Mouse (Mus musculus) MEL (cell line): ENCODE measurements around the gene Sorl1. TPM values are rescaled to one million over a fixed set of nuclear protein-coding genes. Genes with fewer than 3 reads are reported as not detected.

Experiments used
- DNase-seq: peaks from one replicate; pipeline ENCODE4 v3.0.0; 2011; ENCODE audit warnings: low read depth, low spot score
- H3K27ac ChIP-seq: 2 replicates; pipeline ENCODE4 v1.5.1; 2012; ENCODE audit warnings: low read depth, mild to moderate bottlenecking, control low read depth, low read length, moderate library complexity; ENCODE audit not compliant: control insufficient read depth
- H3K27me3 ChIP-seq, 2 experiments: fragments of 150-350 bp in 1 of 2; sonication (generic) in 1 of 2; 2 replicates each; pipeline ENCODE4 v1.6.1; 2012; ENCODE audit warnings: low read length in 2 of 2, mild to moderate bottlenecking in 2 of 2, improper control_type of control experiment in 1 of 2, moderate library complexity in 1 of 2; ENCODE audit not compliant: insufficient read depth in 2 of 2, control insufficient read depth in 1 of 2
- H3K36me3 ChIP-seq, 2 experiments: 2 replicates each; pipeline ENCODE4 v1.6.1; 2012 to 2014; ENCODE audit warnings: low read length in 2 of 2, improper control_type of control experiment in 1 of 2, inconsistent platforms in 1 of 2, mild to moderate bottlenecking in 1 of 2; ENCODE audit not compliant: insufficient read depth in 2 of 2, control insufficient read depth in 1 of 2
- H3K4me1 ChIP-seq, 2 experiments: fragments of 150-350 bp in 1 of 2; sonication (generic) in 1 of 2; 2 replicates each; pipeline ENCODE4 v1.6.1; 2012; ENCODE audit warnings: low read length in 2 of 2, improper control_type of control experiment in 1 of 2, mild to moderate bottlenecking in 1 of 2; ENCODE audit not compliant: insufficient read depth in 2 of 2, control insufficient read depth in 1 of 2
- H3K4me3 ChIP-seq, 2 experiments: fragments of 150-350 bp in 1 of 2; sonication (generic) in 1 of 2; 2 replicates each; pipeline ENCODE4 v1.5.1; 2012; ENCODE audit warnings: low read depth in 2 of 2, low read length in 2 of 2, mild to moderate bottlenecking in 2 of 2, moderate library complexity in 2 of 2, control low read depth in 1 of 2, improper control_type of control experiment in 1 of 2; ENCODE audit not compliant: control insufficient read depth in 1 of 2, insufficient read depth in 1 of 2
- H3K79me2 ChIP-seq: 2 replicates; pipeline ENCODE4 v1.6.1; 2012; ENCODE audit warnings: mild to moderate bottlenecking, low read length, moderate library complexity; ENCODE audit not compliant: control insufficient read depth, poor library complexity, insufficient read depth
- H3K9ac ChIP-seq: 2 replicates; pipeline ENCODE4 v1.6.1; 2012; ENCODE audit warnings: low read depth, mild to moderate bottlenecking, control low read depth, low read length, moderate library complexity; ENCODE audit not compliant: control insufficient read depth, poor library complexity, severe bottlenecking
- H3K9me3 ChIP-seq: fragments of 150-350 bp; sonication (generic); replicated peaks from 2 replicates; pipeline ENCODE4 v1.6.1; 2012; ENCODE audit warnings: mild to moderate bottlenecking, low read length, improper control_type of control experiment, moderate library complexity; ENCODE audit not compliant: insufficient read depth
- BHLHE40 ChIP-seq: IDR thresholded peaks from 2 replicates; pipeline ENCODE4 v1.6.1; 2012; ENCODE audit warnings: low read depth, mild to moderate bottlenecking, inconsistent platforms, low read length, improper control_type of control experiment, borderline replicate concordance
- CHD1 ChIP-seq: IDR thresholded peaks from 2 replicates; pipeline ENCODE4 v1.6.1; 2012; ENCODE audit warnings: low read depth, mild to moderate bottlenecking, inconsistent platforms, low read length, improper control_type of control experiment
- E2F4 ChIP-seq: IDR thresholded peaks from 2 replicates; pipeline ENCODE4 v1.6.1; 2011; ENCODE audit warnings: low read depth, low read length, improper control_type of control experiment, borderline replicate concordance
- ELF1 ChIP-seq: IDR thresholded peaks from 2 replicates; pipeline ENCODE4 v1.6.1; 2014; ENCODE audit warnings: low read depth, mild to moderate bottlenecking, inconsistent platforms, low read length, improper control_type of control experiment, moderate library complexity
- EP300 ChIP-seq, 2 experiments: IDR thresholded peaks; 2 replicates each; pipeline ENCODE4 v1.6.1; 2011; ENCODE audit warnings: improper control_type of control experiment in 2 of 2, low read length in 2 of 2, low read depth in 1 of 2, mild to moderate bottlenecking in 1 of 2
- ETS1 ChIP-seq: IDR thresholded peaks from 2 replicates; pipeline ENCODE4 v1.6.1; 2012; ENCODE audit warnings: low read depth, mild to moderate bottlenecking, inconsistent platforms, low read length, improper control_type of control experiment, moderate library complexity
- GABPA ChIP-seq: IDR thresholded peaks from 2 replicates; pipeline ENCODE4 v1.6.1; 2012; ENCODE audit warnings: low read depth, mild to moderate bottlenecking, inconsistent platforms, low read length, improper control_type of control experiment, moderate library complexity
- JUND ChIP-seq: IDR thresholded peaks from 2 replicates; pipeline ENCODE4 v1.6.1; 2011; ENCODE audit warnings: low read depth, mild to moderate bottlenecking, improper control_type of control experiment, low read length
- KAT2A ChIP-seq: conservative IDR thresholded peaks from 2 replicates; pipeline ENCODE4 v1.6.1; 2012; ENCODE audit warnings: low read depth, low read length, improper control_type of control experiment, inconsistent platforms
- MAFK ChIP-seq: IDR thresholded peaks from 2 replicates; pipeline ENCODE4 v1.6.1; 2011; ENCODE audit warnings: low read depth, mild to moderate bottlenecking, low read length, improper control_type of control experiment, borderline replicate concordance
- MEF2A ChIP-seq: IDR thresholded peaks from 2 replicates; pipeline ENCODE4 v1.6.1; 2014; ENCODE audit warnings: low read depth, mild to moderate bottlenecking, inconsistent platforms, low read length, improper control_type of control experiment; ENCODE audit not compliant: poor library complexity, insufficient replicate concordance, severe bottlenecking; ENCODE audit errors: extremely low read depth
- MXI1 ChIP-seq: IDR thresholded peaks from 2 replicates; pipeline ENCODE4 v1.6.1; 2011; ENCODE audit warnings: mild to moderate bottlenecking, low read depth, low read length, improper control_type of control experiment
- MYB ChIP-seq: IDR thresholded peaks from 2 replicates; pipeline ENCODE4 v1.6.1; 2011; ENCODE audit warnings: mild to moderate bottlenecking, low read depth, low read length, improper control_type of control experiment
- NELFE ChIP-seq: IDR thresholded peaks from 2 replicates; pipeline ENCODE4 v1.6.1; 2011; ENCODE audit warnings: low read depth, low read length, improper control_type of control experiment
- NRF1 ChIP-seq: IDR thresholded peaks from 2 replicates; pipeline ENCODE4 v1.6.1; 2014; ENCODE audit warnings: low read depth, mild to moderate bottlenecking, inconsistent platforms, low read length, improper control_type of control experiment, moderate library complexity; ENCODE audit not compliant: poor library complexity, insufficient read depth, severe bottlenecking
- POLR2AphosphoS2 ChIP-seq: IDR thresholded peaks from 2 replicates; pipeline ENCODE4 v1.6.1; 2011; ENCODE audit warnings: low read length, improper control_type of control experiment
- POLR2AphosphoS5 ChIP-seq: IDR thresholded peaks from 2 replicates; pipeline ENCODE4 v1.6.1; 2012; ENCODE audit warnings: low read depth, borderline replicate concordance, mild to moderate bottlenecking, inconsistent platforms, low read length, moderate library complexity, mixed read lengths
- SMC3 ChIP-seq: IDR thresholded peaks from 2 replicates; pipeline ENCODE4 v1.6.1; 2011; ENCODE audit warnings: low read depth, low read length, improper control_type of control experiment
- TAL1 ChIP-seq: IDR thresholded peaks from 2 replicates; pipeline ENCODE4 v1.6.1; 2012; ENCODE audit warnings: mild to moderate bottlenecking, inconsistent platforms, low read length, moderate library complexity, mixed read lengths
- TCF12 ChIP-seq: IDR thresholded peaks from 2 replicates; pipeline ENCODE4 v1.6.1; 2014; ENCODE audit warnings: low read depth, mild to moderate bottlenecking, inconsistent platforms, low read length, improper control_type of control experiment, moderate library complexity
- UBTF ChIP-seq: IDR thresholded peaks from 2 replicates; pipeline ENCODE4 v1.6.1; 2012; ENCODE audit warnings: low read depth, mild to moderate bottlenecking, inconsistent platforms, low read length, improper control_type of control experiment, moderate library complexity, borderline replicate concordance; ENCODE audit not compliant: insufficient read depth
- ZC3H11A ChIP-seq: IDR thresholded peaks from 2 replicates; pipeline ENCODE4 v1.6.1; 2012; ENCODE audit warnings: low read depth, mild to moderate bottlenecking, inconsistent platforms, low read length, improper control_type of control experiment
- ZKSCAN1 ChIP-seq: IDR thresholded peaks from 2 replicates; pipeline ENCODE4 v1.6.1; 2012; ENCODE audit warnings: low read depth, mild to moderate bottlenecking, inconsistent platforms, low read length, improper control_type of control experiment, moderate library complexity
- ZMIZ1 ChIP-seq: IDR thresholded peaks from 2 replicates; pipeline ENCODE4 v1.6.1; 2012; ENCODE audit warnings: low read depth, mild to moderate bottlenecking, inconsistent platforms, low read length, improper control_type of control experiment, moderate library complexity
- polyA plus RNA-seq, 2 experiments: library from polyadenylated mRNA; stranded (reverse) in 1 of 2; unstranded in 1 of 2; fragments of >175 nt in 1 of 2; fragments of >200 nt in 1 of 2; gene quantifications; 2 replicates each; pipeline versions ENCODE4 v1.2.1 to v1.2.4; 2012; ENCODE audit warnings: low replicate concordance in 2 of 2, low read depth in 1 of 2; ENCODE audit not compliant: insufficient read length in 2 of 2, insufficient read depth in 1 of 2, missing spikeins in 1 of 2
- total RNA-seq: library from RNA; depleted of rRNA; stranded (reverse); fragments of 300-350 nt; gene quantifications from 2 replicates; pipeline ENCODE4 v1.2.3, GENCODE M21; 2012

Gene Sorl1
- total and polyA plus RNA-seq, 3 experiments: not detected

DNA sequence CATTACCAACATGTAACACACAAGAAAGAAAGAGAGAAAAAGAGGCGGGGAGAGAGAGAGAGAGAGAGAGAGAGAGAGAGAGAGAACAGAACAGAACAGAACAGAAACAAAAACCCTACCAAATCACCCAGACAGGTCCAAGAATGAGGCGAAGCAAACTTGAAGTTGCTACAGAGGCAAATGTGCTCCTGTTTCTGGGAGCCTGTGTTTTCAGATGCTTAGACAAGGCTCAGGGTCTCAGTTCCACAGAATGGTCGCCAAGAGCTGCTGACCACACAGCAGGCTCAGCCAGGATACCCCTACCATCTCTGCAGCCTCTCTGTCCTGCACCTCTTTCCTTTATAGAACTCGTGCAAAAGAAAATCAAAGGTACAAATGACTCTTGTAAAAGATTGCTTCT lies 205.9 kb downstream of the Sorl1 start:
- no peak for DNase-seq
- no peak overlapping the region for H3K4me3 ChIP-seq
- no peak overlapping the region for H3K9ac ChIP-seq
- no peaks in the 10 kb centered on the region for H3K79me2 ChIP-seq
- TF ChIP-seq UBTF: no peak
- TF ChIP-seq ETS1: no peak
- TF ChIP-seq TCF12: no peak
- TF ChIP-seq SMC3: no peak
- no peak for TF ChIP-seq MXI1
- TF ChIP-seq EP300 (IDR thresholded peaks at IDR 0.05; ENCODE audit: low read depth in 1 of 2, low read length in 2 of 2): no peak
- TF ChIP-seq CHD1: no peak
- TF ChIP-seq MYB: no peak
- TF ChIP-seq ELF1: no peak
- TF ChIP-seq KAT2A: no peak
- no peak for TF ChIP-seq POLR2AphosphoS5
- no peak for TF ChIP-seq MEF2A
- TF ChIP-seq NELFE: no peak
- no peak for TF ChIP-seq ZMIZ1
- TF ChIP-seq NRF1: no peak
- TF ChIP-seq E2F4: no peak
- TF ChIP-seq ZC3H11A: no peak
- TF ChIP-seq JUND: no peak
- no peak for TF ChIP-seq ZKSCAN1
- TF ChIP-seq, all 39 proteins: peak for 0
- no peaks in the 10 kb centered on the region for H3K9me3 ChIP-seq
- no peaks in the 10 kb centered on the region for H3K4me1 ChIP-seq
- H3K36me3 ChIP-seq: no peaks in the 10 kb centered on the region
- no peak overlapping the region for H3K27ac ChIP-seq
- H3K27me3 ChIP-seq: no peaks in the 10 kb centered on the region

DNA sequence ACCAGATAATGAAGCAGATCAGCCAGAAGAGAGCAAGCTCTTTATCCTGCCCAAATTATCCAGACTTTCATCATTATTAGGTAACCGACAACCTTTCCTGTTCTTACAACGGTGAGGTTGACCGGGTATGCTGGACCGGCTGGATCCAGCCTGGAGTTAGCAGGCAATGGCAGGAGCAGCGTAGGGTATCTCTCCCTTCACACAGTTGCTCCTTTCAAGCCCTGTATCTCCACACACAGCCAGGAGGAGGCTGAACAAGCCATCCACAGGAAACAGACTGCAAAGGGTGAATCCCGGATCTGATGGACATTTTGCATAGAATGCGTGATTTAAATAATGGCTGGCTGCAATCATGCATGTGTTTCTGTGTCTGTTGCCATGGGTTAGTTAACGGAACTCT lies 208.5 kb downstream of the Sorl1 start:
- TF ChIP-seq MYB (no peak), ZC3H11A (no peak), TAL1 (no peak), ETS1 (no peak), BHLHE40 (no peak), GABPA (no peak), ZKSCAN1 (no peak), MAFK (no peak), POLR2AphosphoS5 (no peak), POLR2AphosphoS2 (no peak)
- no peak for DNase-seq
- Histone ChIP-seq H3K79me2 (no peaks in the 10 kb centered on the region), H3K9me3 (no peaks in the 10 kb centered on the region), H3K27me3 (no peaks in the 10 kb centered on the region), H3K4me3 (no peak overlapping the region), H3K9ac (no peak overlapping the region), H3K4me1 (no peaks in the 10 kb centered on the region), H3K27ac (no peak overlapping the region), H3K36me3 (no peaks in the 10 kb centered on the region)
